Mouse (Mus musculus) hindbrain, embryonic 10.5 days (tissue): ENCODE measurements around the gene Taf13. TPM values are rescaled to one million over a fixed set of nuclear protein-coding genes. Genes with fewer than 3 reads are reported as not detected.
A peak's percentile ranks its signal among the peaks of the same experiment; 100 is the strongest.

ENCODE experiments used
- DNase-seq: peaks from one replicate; pipeline ENCODE4 v3.0.0-alpha.2; 2017; ENCODE audit warnings: low spot score
- H3K27ac ChIP-seq: fragments of 300-500 bp; sonication (generic); 2 replicates; pipeline ENCODE4 v1.5.1; 2016; ENCODE audit warnings: mild to moderate bottlenecking, moderate library complexity
- H3K27me3 ChIP-seq: fragments of 300-500 bp; sonication (generic); 2 replicates; pipeline ENCODE4 v1.6.1; 2016; ENCODE audit warnings: mild to moderate bottlenecking; ENCODE audit not compliant: poor library complexity, insufficient read depth, severe bottlenecking
- H3K36me3 ChIP-seq: fragments of 300-500 bp; sonication (generic); 2 replicates; pipeline ENCODE4 v1.6.1; 2016; ENCODE audit warnings: mild to moderate bottlenecking, moderate library complexity
- H3K4me1 ChIP-seq: fragments of 300-500 bp; sonication (generic); replicated peaks from 2 replicates; pipeline ENCODE4 v1.6.1; 2016; ENCODE audit warnings: mild to moderate bottlenecking
- H3K4me3 ChIP-seq: fragments of 300-500 bp; sonication (generic); 2 replicates; pipeline ENCODE4 v1.5.1; 2016; ENCODE audit warnings: mild to moderate bottlenecking, moderate library complexity
- H3K9me3 ChIP-seq: fragments of 300-500 bp; sonication (generic); 2 replicates; pipeline ENCODE4 v1.6.1; 2016; ENCODE audit warnings: mild to moderate bottlenecking, moderate library complexity
- WGBS: fragments of 180-500 bp; shearing (Covaris S2); methylation state at CpG from one replicate; pipeline ENCODE4 v1.1.7; 2016; 5-methylcytosine and 5-hydroxymethylcytosine counted together
- polyA plus RNA-seq: library from polyadenylated mRNA; unstranded; fragments of >200 nt; fragmentation: Nextera tagmentation; extraction: Ambion mirVana; gene quantifications from 2 replicates; pipeline ENCODE4 v1.2.1, GENCODE M21; 2016

Taf13 gene
- 64.2 and 67.8 TPM in 2 replicates for polyA plus RNA-seq

DNA sequence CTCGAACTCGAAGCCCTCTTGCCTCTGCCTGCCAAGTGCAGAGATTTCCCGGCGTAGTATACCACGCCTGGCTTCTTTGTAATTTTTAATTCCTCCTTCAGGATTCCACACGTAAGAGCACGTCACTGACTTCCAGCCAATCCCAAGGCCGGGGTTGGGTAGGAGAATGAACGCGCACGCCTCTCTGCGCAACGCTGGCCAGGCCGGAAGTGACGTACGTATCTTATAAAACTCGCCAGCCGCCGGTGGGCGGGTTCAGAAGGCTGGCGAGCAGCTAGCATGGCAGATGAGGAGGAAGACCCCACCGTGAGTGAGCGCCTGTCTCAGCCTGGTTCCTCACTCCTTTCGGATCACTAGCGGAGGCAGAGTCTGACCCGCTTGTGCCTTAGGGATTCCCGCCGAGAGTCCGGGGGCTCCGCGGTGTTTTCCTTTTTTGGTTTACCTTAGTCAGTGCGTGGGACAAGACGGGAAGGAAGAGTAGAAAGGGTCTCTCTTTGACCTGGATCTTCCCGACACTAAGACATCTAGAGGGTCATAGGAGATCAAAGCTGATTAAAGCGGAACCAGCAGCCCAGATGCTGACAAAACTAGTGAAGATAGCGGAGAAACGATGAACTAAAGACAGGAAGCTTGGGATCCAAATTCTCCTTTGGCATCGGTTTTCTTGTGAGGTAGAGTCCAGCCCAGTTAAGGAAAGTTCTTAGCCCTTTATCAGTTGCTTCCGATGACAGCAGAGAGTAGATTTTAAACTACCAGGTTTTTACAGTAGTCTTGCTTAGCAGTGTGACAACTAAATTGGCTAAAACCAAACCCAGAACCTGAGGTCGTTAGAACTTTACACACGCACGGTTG is at the start of gene Taf13:
TSS of gene Taf13 (plus strand) at position 256 of the 852 bp plus-strand sequence.
- H3K9me3 ChIP-seq, result no peaks in the 10 kb centered on the region
- peaks cover 54% of the 10 kb centered on the region for H3K4me1 ChIP-seq
- peak within 1 kb of the TSS; percentile 67 for H3K4me3 ChIP-seq
- DNase-seq, result peak; percentile 96
- H3K27me3 ChIP-seq, result no peaks in the 10 kb centered on the region
- 2% methylated on average over 42 of the region's 42 CpGs for whole genome bisulfite sequencing
- peak within 1 kb of the TSS; percentile 87 for H3K27ac ChIP-seq
- H3K36me3 ChIP-seq, result peaks cover 9% of the 10 kb centered on the region

DNA sequence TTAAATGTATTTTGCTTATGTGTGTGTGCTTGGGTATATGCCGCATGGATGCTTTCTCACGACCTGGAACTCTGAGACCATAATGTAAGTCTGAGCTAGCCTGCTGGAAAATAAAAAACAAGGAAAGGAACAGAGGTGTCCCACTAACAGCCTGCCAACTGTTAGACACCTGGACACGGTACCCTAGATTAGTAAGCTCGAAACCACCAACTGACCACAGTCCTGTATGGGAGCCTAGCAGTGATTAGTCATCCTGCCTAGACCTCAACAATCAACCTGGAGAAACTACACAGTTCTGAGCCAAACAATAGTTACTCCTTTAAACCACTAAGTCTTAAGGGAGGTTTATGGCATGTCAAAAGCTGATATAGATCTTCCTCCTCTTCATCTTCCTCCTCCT is 48.1 kb upstream of the Taf13 start:
- DNase-seq, result no peak
- Histone ChIP-seq H3K4me3 (no peak overlapping the region), H3K27me3 (no peaks in the 10 kb centered on the region), H3K36me3 (no peaks in the 10 kb centered on the region), H3K27ac (no peak overlapping the region), H3K4me1 (no peaks in the 10 kb centered on the region), H3K9me3 (0 out of 2 replicates have a peak, but pooled peaks cover under 1% of the 10 kb centered on the region)
- WGBS, result 91% methylated on average over 4 of the region's 4 CpGs

- Histone ChIP-seq H3K4me3 (no peak overlapping the region), H3K9me3 (0 out of 2 replicates have a peak, but pooled peaks cover 2% of the 10 kb centered on the region), H3K27me3 (peaks cover under 1% of the 10 kb centered on the region; the same call in 1 of the 2 replicates), H3K4me1 (no peaks in the 10 kb centered on the region), H3K36me3 (no peaks in the 10 kb centered on the region), H3K27ac (no peak overlapping the region)
- no peak for DNase-seq
- WGBS, result 91% methylated on average over 8 of the region's 8 CpGs
Observed at GRCm38 (mm10) chr3:108528489-108528888, 43.0 kb upstream of the Taf13 start.

GRCm38 (mm10) chr3:108533114-108533885 is 38.2 kb upstream of the Taf13 start:
- WGBS, result 86% methylated on average over 9 of the region's 9 CpGs
- Histone ChIP-seq H3K9me3 (0 out of 2 replicates have a peak, but pooled peaks cover 2% of the 10 kb centered on the region), H3K4me1 (peaks cover 19% of the 10 kb centered on the region), H3K27ac (no peak overlapping the region), H3K4me3 (no peak overlapping the region), H3K36me3 (no peaks in the 10 kb centered on the region), H3K27me3 (peaks cover 36% of the 10 kb centered on the region)
- DNase-seq, result no peak

DNA sequence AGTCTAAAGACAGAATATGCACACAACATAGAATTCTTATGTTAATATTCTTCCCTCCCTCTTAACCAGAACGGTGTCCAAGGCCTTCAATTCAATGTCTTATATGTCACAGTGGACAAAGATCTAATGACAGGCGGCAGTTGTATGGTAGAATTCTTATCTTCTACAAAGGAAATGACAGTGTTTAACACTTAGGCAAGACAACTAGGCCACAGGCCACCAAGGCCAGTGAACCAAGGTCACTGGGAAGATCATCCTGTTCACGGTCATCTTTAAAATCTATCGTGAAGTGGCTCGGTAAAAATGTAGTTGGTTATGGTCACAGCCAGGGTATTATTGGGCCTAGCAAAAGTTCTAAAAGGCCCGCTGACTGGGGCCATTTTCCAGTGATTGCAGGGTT is 37.5 kb upstream of the Taf13 start, which contains the start of gene 1700013F07Rik:
TSS of gene 1700013F07Rik (plus strand) at position 200 of the 400 bp plus-strand sequence.
- 83% methylated on average over 6 of the region's 6 CpGs for WGBS
- Histone ChIP-seq H3K27ac (no peak within 1 kb of the TSS), H3K36me3 (no peaks in the 10 kb centered on the region), H3K4me1 (peaks cover 19% of the 10 kb centered on the region), H3K9me3 (no peaks in the 10 kb centered on the region), H3K27me3 (peaks cover 40% of the 10 kb centered on the region), H3K4me3 (no peak within 1 kb of the TSS)
- DNase-seq, result no peak

DNA sequence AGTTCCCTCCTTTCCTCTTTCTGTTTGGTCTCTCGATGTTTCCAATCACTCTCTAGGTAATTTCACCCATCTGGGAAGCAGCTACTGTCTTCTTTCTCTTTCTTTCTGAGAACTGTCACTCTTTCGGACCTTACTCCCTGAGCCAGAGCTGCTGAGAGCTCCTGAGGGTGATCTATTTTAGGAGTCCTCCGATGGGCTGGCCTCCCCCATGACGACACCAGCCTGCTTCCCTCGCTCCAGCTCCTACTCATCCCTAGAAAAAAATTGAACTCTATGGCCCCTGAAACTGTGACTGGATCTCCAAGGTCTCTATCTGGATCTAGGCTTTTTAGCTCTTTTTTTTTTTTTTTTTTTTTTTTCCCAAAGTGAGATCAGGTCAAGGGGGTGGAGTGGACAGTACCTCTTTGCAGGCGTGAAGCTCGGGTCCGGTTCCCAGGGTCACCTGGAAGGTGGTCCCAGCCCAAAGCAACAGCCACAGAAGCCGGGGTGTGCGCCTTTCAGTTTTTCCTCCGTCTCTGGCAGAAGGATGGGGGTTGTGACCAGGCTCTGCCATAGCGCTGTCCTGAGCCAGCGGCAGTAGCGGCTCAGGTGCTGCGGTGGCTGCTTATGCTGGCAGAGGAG is 35.5 kb upstream of the Taf13 start:
- H3K27me3 ChIP-seq, result peaks cover 40% of the 10 kb centered on the region
- no peak overlapping the region for H3K27ac ChIP-seq
- H3K4me1 ChIP-seq, result peaks cover 19% of the 10 kb centered on the region
- no peaks in the 10 kb centered on the region for H3K36me3 ChIP-seq
- H3K4me3 ChIP-seq, result peak overlapping the region; percentile 56
- no peak for DNase-seq
- no peaks in the 10 kb centered on the region for H3K9me3 ChIP-seq
- WGBS, result 7% methylated on average over 15 of the region's 15 CpGs

GRCm38 (mm10) chr3:108536517-108537260 is 34.8 kb upstream of the Taf13 start, which contains the start of gene 5330417C22Rik:
TSS of gene 5330417C22Rik (minus strand) at chr3:108536536.
- peak within 1 kb of the TSS; percentile 56 for H3K4me3 ChIP-seq
- WGBS, result 1% methylated on average over 35 of the region's 35 CpGs
- no peaks in the 10 kb centered on the region for H3K36me3 ChIP-seq
- no peaks in the 10 kb centered on the region for H3K9me3 ChIP-seq
- DNase-seq, result peak; percentile 59
- H3K4me1 ChIP-seq, result peaks cover 19% of the 10 kb centered on the region
- peaks cover 40% of the 10 kb centered on the region for H3K27me3 ChIP-seq
- peak within 1 kb of the TSS; percentile 66 for H3K27ac ChIP-seq

- Histone ChIP-seq H3K27ac (peak overlapping the region; percentile 66), H3K9me3 (no peaks in the 10 kb centered on the region), H3K36me3 (no peaks in the 10 kb centered on the region), H3K4me3 (peak overlapping the region; percentile 41), H3K27me3 (peaks cover 40% of the 10 kb centered on the region), H3K4me1 (peaks cover 19% of the 10 kb centered on the region)
- 4% methylated on average over 17 of the region's 17 CpGs for WGBS
- peak; percentile 89 for DNase-seq
Observed at GRCm38 (mm10) chr3:108537303-108537702, 34.2 kb upstream of the Taf13 start.

DNA sequence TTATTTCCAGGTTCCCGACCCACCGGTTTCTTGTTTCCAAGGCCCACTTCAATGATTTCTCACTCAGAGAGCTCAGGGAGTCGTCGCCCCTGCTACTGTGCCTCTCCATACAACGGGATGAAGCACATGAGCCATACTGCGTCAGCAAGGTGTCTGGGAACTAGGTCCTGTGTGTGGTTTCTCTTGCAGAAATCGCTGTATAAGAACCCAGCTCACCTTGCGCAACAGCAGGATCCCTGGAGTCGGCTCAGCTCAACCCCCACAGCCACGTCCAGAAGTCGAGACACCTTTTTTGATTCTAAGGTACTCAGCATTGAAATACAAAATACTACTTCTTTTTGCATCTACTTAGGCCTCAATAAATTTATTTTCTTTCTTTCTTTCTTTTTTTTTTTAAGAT is 29.2 kb upstream of the Taf13 start:
- H3K27ac ChIP-seq, result no peak overlapping the region
- 0 out of 2 replicates have a peak, but pooled peaks cover 6% of the 10 kb centered on the region for H3K27me3 ChIP-seq
- no peak for DNase-seq
- 84% methylated on average over 11 of the region's 11 CpGs for WGBS
- H3K4me1 ChIP-seq, result peaks cover 4% of the 10 kb centered on the region
- H3K9me3 ChIP-seq, result peaks cover 5% of the 10 kb centered on the region; the same call in 1 of the 2 replicates
- H3K4me3 ChIP-seq, result no peak overlapping the region
- no peaks in the 10 kb centered on the region for H3K36me3 ChIP-seq

DNA sequence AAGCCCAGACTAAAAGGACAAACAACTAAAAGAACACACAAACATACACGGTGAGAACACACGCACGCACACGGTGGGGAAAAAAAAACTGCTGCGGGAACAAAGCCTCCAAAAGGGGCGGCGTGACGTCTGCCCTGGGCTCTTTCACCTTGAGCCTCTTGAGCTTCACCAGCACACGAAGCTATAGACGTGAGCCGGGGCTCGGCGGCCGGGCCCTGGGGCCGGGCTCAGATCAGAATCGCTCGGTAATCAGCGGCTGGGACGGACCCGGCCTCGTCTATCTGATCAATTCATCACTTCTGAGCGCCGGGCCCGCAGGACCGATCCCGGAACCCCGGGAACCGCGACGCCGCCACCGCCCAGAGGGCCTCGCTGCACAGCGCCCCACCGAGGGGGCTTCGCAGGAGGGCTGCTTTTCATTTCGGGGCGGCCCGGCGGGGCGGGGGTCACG is 17.4 kb upstream of the Taf13 start:
- H3K4me3 ChIP-seq, result peak overlapping the region; percentile 94
- H3K4me1 ChIP-seq, result peaks cover 6% of the 10 kb centered on the region
- WGBS, result under 1% methylated on average over 42 of the region's 42 CpGs
- DNase-seq, result no peak
- peaks cover 25% of the 10 kb centered on the region for H3K36me3 ChIP-seq
- H3K27ac ChIP-seq, result peak overlapping the region; percentile 97
- H3K9me3 ChIP-seq, result no peaks in the 10 kb centered on the region
- no peaks in the 10 kb centered on the region for H3K27me3 ChIP-seq

DNA sequence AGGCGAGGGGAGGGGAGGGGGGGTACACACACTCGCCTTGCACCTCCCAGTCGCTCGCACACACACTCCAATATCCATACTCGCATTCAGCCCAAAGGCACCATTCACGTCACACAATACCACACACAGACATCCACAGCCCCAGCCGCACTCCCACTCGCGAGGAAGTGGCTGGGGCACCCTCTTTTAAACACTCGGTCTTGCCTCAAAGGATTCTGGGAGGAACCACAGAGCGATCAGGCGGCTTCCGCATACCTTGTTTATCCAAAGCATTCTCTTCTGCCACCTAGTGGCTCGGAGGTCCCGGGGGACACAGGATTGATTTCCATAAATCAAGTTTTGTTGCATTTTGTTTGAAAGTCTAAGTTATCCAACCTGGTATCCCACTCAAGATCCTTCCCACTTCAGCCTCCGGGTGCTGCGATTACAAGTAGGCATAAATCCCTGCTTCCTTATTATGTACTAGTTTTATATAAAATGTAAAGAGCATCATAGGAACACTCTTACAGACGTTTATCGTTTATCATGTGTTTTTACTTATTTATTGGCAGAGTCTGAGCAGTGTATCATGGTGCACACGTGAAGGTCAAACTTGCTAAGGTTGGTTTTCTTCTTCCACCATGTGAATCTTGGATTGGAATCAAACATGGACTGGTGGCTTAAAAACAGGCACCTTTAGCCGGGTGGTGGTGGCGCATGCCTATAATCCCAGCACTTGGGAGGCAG is 16.7 kb upstream of the Taf13 start:
- WGBS, result 18% methylated on average over 22 of the region's 22 CpGs
- peak; percentile 90 for DNase-seq
- H3K9me3 ChIP-seq, result no peaks in the 10 kb centered on the region
- H3K4me1 ChIP-seq, result peaks cover 6% of the 10 kb centered on the region
- H3K4me3 ChIP-seq, result peak overlapping the region; percentile 94
- H3K36me3 ChIP-seq, result peaks cover 32% of the 10 kb centered on the region
- peak overlapping the region; percentile 97 for H3K27ac ChIP-seq
- H3K27me3 ChIP-seq, result no peaks in the 10 kb centered on the region
